Mouse (Mus musculus): ENCODE measurements around the gene Bcat2. TPM values are rescaled to one million over a fixed set of nuclear protein-coding genes. Genes with fewer than 3 reads are reported as not detected.

The Bcat2 gene
- polyA plus RNA-seq, 2 experiments from 2014 or later: 40.9 to 56.9 TPM

DNA sequence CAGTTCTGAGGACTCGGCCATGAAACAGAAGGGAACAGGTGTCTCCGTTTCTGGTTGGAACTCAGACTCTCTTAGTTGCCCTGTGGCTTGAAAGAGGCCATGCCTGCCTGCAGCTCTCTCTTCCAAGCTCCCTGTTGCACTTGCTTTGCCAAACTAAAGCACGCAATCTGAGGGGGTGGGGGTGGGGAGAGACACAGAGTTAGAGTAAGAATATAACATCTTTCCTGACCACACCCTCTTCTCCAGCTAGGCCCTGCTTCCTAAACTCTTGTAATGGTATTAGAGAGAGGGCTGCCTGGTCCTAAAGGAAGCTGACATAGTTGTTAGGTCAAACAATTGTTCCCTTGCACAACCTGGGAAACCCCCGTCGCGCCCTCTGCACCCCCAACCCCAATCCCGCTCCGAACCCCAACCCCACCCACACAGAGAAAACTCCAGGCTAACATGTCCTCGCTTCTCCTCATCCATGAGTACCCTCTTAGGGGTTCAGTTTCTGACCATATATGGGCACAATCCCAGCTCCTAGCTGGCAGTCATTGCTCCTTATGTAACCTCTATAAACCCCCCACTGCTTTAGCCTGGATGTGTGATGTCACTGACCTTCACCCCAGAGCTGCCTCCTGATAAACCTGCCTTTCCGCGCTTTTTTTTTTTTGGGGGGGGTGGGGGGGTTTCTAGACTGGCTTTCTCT lies 19.0 kb upstream of the Bcat2 start:
- no peak for ATAC-seq

DNA sequence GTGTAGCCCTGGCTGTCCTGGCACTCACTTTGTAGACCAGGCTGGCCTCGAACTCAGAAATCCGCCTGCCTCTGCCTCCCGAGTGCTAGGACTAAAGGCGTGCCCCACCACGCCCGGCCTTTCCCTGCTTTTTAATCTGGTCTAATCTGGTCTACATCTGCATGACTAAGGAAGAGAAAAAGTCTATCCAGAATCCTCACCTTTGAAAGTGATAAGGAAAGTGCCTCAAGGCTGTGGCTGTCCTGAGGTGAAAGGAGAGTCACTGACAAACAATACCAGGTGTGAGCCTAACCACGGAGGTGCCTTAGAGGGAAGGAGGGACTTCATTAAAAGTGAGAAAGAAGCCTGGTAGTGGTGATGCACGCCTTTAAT lies 18.5 kb upstream of the Bcat2 start:
- no peak for ATAC-seq

DNA sequence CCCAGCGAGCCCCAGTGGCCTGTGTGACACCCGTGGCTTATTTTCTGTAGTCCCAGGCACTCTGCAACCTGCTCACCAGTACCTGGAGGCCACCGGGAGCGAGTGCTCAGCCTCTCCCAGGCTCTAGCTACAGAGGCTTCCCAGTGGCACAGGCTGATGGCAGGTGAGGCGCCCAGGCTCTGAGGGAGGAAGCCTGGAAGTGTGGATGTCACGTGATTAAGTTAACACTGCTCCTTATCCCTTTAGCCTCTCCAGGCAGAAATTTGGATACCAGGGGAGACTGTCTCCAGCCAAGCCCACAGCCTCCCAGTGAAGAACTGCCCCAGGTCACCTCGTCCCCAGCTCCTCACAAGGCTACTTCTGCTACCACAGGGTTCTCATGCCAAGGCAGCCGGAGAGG lies 16.4 kb upstream of the Bcat2 start:
- ATAC-seq: no peak

DNA sequence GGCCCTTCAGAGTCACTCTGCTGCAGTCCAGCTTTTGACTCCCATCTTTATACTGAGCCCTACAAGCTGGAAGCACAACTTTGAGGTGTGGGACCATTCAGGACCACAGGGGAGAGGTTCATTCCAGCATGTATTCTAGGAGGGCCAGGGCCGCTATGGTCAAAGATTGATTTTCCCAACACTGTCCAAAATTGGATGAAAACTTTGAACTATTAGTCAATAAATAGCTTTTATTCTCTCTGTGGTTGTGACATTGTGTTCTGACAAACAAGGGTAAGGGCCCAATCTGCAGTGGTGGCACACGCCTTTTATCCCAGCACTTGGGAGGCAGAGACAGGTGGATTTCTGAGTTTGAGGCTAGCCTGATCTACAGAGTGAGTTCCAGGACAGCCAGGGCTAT lies 16.0 kb upstream of the Bcat2 start:
- ATAC-seq: no peak

DNA sequence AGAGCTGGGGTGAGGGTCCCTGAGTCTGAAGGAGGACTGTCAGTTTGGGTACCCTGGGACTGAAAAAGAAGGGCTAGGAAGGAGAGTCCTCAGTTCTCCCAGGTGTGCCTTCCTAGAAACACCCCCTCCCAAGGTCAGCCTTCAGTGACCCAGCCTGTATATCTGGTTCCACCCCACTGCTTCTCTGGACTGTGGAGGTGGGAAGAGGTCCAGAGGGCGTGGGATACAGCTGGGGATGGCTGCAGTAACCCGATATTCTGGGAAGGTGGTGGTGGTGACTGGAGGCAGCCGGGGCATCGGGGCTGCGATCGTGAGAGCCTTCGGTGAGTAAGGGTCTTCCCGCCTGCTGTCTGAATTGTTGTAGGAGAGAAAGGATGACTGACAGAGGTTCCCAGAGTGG lies 15.2 kb upstream of the Bcat2 start, which contains the start of gene Hsd17b14:
Gene Hsd17b14, plus strand, starts transcription at position 150 of the 400 bp plus-strand sequence.
- ATAC-seq: no peak

DNA sequence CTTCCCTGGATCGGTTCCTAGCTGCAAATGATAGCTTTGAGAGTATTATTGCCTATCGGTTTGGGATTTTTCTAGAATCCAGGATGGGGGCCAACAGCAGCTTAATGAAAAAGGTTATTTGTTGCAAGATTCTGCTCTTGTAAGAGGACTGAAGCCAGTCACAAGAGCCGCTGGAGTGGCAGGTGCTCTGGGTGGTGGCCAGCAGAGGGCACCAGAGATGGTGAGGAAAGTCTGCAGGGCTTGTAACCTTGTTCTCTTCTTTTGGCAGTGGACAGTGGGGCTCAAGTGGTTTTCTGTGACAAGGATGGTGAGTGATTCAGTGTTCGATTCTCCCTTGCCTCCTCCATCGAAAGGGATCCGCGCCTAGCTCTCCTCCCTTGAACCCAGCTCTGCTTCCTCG lies 14.2 kb upstream of the Bcat2 start:
- peak; percentile 57 for ATAC-seq

DNA sequence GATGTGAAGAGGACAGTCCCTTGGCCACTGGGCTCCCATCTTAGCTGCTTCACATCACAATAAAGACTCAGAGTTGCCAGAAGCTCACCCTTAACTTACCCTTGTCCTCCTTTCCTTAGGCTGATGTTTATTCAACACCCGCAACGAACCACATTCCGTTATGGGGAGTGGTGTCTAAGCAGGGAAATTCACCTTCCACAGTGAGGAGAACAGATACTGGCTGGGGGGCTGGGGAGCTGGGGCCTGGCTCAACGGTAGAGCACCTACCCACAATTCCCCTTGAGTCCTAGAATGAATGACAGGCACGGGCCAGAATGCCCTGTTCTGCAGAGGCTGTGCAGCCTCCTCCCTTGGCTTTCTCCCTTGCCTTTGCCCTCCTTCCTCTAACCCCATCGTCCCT lies 11.0 kb upstream of the Bcat2 start:
- ATAC-seq: no peak

DNA sequence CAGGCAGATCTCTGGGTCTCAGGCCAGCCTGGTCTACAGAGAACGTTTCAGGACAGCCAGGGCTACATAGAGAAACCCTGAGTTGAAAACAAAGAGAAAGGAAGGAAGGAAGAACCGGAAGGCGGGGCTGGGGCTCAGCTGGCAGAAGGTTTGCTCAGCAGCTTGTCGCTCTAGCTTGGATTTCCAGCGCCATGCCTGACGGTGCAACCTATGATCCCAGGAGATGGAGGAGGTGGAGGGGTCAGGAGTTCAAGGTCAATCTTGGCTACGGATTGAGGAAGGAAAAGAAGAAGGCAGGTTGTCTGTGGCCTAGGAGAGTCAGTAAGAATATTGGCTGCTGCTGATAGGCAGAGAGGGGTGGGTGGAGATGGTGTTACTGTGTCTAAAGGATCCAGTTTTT lies 9.7 kb upstream of the Bcat2 start:
- no peak for ATAC-seq

DNA sequence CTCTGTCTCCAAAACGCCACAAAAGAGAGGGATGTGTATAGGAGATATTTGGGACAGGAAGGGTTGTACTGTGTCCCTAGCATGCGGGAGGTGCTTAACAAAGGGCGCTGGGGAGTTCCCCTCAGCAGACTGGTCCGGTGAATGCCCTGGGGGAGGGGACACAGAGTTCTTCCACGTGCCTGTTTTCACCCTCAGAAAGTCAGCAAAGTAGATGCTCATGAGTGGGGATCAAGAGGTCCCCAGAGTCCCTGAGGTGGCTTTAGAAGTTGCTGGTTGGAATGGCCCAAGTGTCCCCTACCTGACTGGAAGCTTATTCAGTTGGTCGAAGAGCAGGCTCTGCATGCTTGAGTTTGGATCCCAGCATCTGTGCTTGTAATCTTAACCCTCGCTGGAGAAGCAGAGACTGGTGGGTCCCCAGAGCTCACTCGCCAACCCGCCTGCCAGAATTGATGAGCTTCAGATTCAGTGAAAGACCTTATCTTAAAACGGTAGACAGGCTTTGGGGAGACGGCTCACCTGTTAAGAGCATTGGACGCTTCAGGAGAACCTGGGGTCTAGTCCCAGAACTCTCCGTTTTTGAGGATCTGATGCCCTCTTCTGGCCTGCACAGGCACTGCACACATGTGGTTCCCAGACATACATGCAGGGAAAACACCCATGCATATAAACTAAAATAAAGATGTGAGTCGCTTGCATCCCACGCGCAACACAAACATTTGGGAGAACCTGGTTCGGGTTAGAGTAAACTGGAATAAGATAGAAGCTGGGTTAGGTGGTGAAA lies 8.9 kb upstream of the Bcat2 start:
- peak; percentile 80 for ATAC-seq

DNA sequence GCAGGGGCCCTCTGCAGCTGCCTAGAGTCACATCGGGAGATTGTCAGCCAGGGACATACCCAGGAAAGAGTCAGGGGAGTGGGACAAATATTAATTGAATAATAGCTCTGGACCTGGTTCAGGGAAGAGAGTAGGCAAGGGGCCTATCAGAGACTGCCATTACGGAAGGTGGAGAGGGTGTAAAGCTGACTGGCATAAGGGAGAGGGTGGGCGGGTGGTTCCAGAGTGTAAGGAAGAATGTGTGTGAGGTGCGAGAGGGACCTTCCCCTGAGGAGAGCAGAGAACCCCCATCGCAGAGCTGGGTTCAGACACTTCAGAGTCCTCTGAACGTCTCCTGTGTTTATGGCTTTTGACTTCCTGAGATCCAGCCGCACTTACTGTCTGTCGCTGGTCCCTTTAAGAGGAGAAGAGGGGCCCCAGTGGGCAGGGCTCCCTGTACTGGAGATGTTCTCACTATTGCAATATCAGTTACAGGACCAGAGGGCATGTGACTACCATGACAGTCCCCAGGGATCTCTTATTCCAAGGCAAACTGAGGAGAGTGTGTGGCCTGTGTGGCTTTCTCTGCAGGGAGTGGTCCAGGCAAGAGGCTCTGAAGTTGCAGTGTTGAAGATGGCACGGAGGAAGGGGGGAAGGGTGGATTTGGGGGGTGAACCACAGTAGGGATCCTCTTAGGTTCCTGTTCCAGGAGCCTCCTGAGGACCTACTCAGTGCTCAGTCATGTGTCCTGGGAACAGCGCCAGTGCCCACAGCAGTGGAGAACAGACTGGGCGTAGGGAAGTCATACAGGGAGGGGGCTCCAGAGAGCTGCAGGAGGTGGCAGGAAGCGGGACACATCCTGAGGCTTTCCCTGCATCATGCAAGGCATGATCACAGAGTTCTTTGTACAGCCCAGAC lies 8.1 kb upstream of the Bcat2 start:
- ATAC-seq: no peak

DNA sequence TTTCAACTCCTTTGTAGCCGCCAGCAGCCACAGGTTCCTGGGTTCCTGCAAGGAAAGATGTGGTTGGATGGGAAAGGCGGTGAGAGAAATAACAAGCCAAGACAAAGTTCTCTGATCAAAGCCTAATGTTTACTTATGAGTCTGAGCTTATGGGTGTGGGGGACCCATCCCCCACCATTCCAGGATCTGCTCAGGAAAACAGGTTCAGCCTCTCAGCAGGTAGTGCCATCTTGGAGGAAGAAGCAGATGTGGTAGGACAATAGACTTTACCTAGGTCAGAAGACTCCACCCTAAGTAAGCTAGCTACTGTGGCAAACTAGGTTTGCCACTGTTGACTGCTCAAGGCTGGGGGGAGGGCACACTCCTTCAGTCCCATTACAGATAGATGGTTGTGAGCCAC lies 5.1 kb upstream of the Bcat2 start:
- ATAC-seq: no peak

DNA sequence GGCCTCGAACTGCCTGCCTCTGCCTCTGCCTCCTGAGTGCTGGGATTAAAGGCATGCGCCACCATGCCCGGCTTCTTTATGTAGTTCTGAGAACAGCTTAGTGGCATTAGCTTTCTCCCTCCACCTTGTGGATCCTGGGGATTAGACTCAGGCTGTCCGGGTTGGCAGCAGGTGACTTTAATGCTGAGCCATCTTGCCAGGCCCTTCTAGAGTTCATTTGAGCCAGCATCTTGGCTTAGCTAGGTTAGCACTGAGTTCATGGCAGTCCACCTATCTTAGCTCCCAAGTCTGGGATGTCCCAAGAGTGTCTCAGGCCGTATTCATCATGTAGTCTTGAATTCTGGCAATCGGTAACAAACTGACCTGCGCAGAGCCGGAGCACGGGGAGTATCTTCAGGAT lies 4.5 kb upstream of the Bcat2 start:
- no peak for ATAC-seq

DNA sequence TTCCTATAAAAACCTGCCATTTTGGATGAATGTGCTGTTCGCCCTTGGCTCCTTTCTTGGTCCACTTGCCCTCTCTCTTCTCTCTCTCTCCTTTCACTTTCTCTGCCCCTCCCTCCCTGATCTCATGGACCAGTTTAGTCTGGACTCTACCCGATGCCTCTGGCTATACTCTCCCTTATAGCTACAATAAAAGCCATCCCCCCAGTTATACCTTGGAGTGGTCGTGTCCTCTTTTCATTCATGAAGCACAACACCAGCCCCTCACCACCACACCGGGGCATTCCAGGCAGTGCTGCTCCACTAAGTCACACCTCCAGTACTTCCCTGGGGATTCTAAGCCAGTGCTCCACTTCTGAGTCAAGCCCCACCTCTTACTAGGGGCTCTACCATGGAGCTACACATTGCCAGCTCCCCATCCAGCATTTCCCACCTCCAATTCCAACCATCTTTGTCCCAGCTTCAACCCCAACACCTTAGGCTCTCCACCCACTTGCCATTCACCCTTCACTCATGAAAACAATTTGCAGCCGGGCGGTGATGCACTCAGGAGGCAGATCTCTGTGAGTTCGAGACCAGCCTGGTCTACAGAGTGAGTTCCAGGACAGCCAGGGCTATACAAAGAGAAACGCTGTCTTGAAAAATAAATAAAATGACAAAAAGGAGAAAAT lies 2.7 kb upstream of the Bcat2 start:
- ATAC-seq: no peak

DNA sequence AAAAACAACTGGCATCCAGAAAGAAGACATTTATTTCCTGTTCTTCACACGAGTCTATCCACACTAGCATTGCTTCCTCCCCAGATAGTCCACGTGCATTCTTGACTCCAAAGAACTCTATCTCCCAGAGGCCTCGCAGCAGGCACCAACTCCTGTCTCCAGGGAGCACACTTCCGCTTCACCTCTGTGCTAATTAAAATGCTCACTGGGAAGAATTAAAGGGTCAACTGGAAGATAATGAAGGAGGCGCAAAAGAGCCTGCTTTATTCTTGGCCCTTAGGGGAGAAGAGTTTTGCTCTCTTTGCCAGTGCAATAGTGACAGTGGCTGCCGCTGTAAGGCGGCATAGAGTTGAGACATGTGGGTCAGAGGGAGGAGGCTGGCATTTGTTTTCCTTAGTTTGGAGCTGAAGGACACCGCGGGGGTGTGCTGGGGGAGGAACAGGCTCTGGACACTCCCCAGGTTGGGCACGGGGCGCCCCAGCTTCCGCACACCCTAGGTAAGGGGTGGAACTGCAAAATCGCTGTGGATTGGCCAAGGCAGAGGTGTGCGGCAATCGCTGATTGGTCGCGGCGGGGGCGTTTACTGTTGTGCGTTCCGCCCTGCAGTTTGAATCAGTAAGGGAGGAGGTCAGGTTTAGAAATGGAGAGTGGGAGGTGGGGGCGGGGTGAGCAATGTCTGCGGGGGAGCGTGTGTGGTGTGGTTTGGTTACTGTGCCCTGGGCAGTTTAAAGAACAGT lies 2.0 kb upstream of the Bcat2 start:
- peak; percentile 97 for ATAC-seq

DNA sequence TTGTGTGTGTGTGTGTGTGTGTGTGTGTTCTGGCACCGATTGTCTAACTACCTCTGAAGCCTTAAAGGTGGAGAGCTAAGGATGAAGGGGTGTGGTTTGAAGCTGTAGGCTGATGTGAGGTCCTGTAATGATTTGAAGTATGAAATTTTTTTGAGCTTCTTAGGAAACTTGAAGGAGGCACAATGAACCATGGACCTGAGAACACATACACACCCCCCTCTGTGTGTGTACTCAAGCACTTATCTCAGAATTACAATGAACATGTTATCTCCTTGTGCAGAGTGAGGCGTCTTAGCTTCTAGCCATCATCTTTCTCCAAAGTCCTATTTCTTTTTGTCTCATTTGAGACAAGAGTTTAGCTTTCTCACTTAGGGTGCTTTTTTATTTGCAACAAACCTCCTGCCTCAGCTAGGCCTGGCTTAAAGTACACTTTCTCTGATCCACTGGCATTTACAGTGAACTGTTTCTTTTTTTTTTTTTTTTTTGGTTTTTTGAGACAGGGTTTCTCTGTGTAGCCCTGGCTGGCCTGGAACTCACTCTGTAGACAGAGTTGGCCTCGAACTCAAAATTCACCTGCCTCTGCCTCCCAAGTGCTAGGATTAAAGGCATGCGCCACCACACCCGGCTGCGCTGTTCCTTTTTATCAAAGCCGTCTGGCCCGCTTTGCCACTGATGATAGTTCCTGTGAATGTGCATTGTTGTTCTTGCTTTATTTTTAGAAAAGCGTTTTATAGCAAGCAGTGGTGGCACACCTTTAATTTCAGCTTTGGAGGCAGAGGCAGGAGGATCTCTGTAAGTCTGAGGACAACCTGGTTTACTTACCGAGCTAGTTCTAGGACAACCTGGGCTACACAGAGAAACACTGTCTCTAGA lies 1.1 kb upstream of the Bcat2 start:
- peak; percentile 4 for ATAC-seq

DNA sequence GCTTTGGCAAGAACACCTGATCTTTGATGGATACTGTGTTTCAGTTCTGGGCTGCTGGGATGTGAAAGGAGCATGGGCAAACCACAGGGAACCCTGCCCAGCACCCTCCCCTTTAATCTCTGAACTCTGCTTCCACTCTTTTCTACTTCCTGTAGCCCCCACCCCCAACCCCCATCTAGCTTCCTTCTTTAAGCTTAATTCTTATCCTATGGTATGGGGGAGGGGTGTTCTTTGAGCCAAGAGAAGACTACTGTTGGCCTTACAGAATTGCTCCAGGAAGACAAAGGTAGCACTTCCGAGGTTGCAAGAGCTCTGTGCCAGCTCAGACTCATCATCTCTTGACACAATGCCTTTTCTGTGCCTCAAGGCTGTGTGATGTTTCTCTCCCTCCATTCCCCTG lies 2.0 kb downstream of the Bcat2 start:
- ATAC-seq: no peak

DNA sequence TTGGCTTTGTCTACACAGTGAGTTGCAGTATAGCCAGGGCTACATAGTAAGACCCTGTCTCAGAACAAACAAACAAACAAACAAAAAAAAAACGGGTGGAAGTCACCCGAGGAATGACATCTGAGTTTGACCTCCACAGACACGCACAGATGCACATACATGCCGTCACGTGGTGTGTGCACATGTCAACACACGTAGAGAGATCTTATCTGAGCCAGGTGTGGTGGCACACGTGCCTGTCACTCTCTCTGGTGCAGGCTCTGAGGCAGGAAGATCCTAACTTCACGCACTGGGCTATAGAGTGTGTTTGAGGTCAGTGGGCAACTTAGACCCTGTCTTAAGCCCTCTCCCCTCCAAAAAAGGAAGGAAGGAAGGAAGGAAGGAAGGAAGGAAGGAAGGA lies 4.0 kb downstream of the Bcat2 start:
- ATAC-seq: no peak

DNA sequence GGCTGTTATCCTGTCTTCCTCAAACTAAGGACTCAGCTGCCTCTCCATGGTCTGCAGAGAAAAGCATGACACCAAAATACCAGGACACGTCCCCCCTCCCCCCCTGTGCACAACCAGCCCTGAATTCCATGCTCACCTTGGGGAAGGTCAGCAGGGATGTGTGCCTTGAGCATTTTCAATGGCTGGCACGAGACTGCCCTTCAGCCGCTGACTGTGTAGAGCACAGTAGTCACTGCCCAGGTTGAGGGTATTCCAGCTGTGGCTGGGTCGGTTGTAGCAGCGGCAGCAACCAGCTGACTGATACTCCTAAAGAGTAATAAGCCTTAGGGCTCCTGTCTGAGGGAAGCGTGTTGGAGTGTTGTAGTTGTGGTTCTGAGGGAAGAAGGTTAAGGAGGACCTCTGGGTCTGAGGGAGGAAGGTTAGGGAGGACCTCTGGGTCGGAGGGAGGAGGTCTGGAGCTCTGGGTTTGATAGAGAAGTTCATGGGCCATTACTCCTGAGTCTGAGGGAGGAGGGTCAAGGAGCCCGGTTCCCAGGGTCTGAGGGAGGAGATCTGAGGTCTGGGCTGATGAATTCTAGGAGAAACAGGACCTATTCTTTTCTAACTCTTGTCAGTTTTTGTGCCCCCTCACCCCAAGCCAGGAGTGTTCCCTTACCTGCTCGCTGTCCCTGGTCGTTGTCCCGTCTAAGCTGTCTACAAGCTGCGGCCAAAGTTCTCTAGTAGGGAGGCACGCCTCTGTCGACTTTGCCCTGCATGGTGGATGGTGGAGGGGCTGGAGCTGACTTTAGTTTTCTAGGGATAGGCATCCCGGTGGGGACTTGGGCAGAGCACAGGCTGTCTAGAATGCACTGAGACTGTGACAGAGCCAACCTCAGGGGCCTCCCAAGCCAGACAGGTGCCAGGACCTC lies 4.8 kb downstream of the Bcat2 start:
- ATAC-seq: no peak

DNA sequence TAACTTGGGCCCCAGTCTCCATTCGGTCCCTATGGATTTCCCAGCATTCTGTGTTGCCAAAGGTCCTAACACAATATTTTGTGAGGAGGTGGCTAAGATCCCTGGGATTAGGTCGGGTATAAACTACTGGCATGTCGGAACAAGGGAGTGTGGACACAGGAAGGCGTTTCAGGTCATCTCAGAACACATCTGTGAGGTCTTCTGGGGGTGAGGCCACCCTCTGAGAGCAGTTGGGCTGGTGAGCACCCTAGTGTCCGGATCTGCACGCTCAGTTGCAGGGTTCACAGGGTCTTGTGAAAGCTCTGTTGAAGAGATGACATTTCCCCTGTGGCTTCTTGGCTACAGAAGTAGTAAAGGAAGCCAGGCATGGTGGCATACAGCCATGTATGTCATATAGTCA lies 16.0 kb downstream of the Bcat2 start:
- no peak for ATAC-seq
